Mouse (Mus musculus): ENCODE results near the gene Araf. TPM values are rescaled to one million over a fixed set of nuclear protein-coding genes. Genes with fewer than 3 reads are reported as not detected.
"Not testable (repeated sequence)": the region's sequence is repeated elsewhere in the genome, so short reads cannot be mapped to it uniquely, and the experiment has no call there.

Gene Araf
- polyA plus RNA-seq, 1 experiment from 2014 or later = 292 TPM

DNA sequence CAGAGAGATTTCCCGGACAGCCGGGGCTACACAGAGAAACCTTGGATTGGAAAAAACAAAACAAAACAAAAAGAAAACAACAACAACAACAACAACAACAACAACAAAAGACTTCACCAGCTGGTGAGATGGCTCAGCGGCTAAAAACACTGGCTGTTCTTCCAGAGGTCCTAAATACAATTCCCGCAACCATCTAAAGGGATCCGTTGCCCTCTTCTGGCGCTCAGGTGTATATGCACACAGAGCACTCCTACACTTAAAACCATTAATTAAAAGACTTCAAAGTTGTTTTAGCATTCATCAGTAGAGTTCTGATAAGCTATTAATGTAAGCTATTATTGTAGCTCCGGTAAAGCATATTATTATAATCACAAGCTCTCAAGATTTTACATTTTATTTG is 4.4 kb upstream of the Araf start:
- Histone ChIP-seq H3K9me3 (ENCODE audit: control insufficient read depth, low read length) (no peaks in the 10 kb centered on the region), H3K9ac (replicated peaks; ENCODE audit: low read length) (no peak overlapping the region), H3K4me3 (replicated peaks; ENCODE audit: low read depth, low read length) (no peak overlapping the region), H3K36me3 (ENCODE audit: control insufficient read depth, insufficient read depth, low read length) (no peaks in the 10 kb centered on the region), H3K4me1 (ENCODE audit: control insufficient read depth, insufficient read depth, low read length) (no peaks in the 10 kb centered on the region), H3K27ac (replicated peaks; ENCODE audit: low read depth, low read length) (no peak overlapping the region), H3K27me3 (ENCODE audit: control insufficient read depth, insufficient read depth, low read length) (no peaks in the 10 kb centered on the region), H3K4me2 (ENCODE audit: low read length) (no peak overlapping the region)
- WGBS = 61% methylated on average over 7 of the region's 7 CpGs
- no peak for DNase-seq
- no peak for ATAC-seq (ENCODE audit: low FRiP score, low TSS enrichment)

DNA sequence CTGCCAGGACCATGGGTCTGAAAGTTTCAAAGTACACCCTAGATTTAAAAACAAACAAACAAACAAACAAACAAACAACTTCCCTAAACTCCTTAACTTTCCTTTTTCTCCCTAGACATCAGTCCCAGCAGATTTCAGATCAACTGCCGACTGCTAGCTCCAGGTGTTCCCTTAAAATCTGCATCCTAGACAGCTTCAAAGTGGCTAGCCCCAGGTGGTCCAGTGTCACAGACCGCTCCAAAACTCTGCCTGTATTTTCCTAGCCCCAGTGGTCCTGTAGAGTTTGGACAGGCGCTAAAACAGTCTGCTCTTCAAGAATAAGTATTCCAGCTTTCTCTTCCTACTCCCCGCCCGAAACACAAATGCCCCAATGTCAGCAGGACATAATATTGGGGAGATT is 3.4 kb upstream of the Araf start:
- no peak overlapping the region for H3K4me3 ChIP-seq (replicated peaks; ENCODE audit: low read depth, low read length)
- H3K36me3 ChIP-seq (ENCODE audit: control insufficient read depth, insufficient read depth, low read length) = no peaks in the 10 kb centered on the region
- H3K9ac ChIP-seq (replicated peaks; ENCODE audit: low read length) = no peak overlapping the region
- no peaks in the 10 kb centered on the region for H3K4me1 ChIP-seq (ENCODE audit: control insufficient read depth, insufficient read depth, low read length)
- no peak overlapping the region for H3K27ac ChIP-seq (replicated peaks; ENCODE audit: low read depth, low read length)
- ATAC-seq (ENCODE audit: low FRiP score, low TSS enrichment) (no peak), DNase-seq (no peak)
- no peaks in the 10 kb centered on the region for H3K9me3 ChIP-seq (ENCODE audit: control insufficient read depth, low read length)
- no peaks in the 10 kb centered on the region for H3K27me3 ChIP-seq (ENCODE audit: control insufficient read depth, insufficient read depth, low read length)
- 36% methylated on average over 5 of the region's 5 CpGs for WGBS
- H3K4me2 ChIP-seq (ENCODE audit: low read length) = no peak overlapping the region

DNA sequence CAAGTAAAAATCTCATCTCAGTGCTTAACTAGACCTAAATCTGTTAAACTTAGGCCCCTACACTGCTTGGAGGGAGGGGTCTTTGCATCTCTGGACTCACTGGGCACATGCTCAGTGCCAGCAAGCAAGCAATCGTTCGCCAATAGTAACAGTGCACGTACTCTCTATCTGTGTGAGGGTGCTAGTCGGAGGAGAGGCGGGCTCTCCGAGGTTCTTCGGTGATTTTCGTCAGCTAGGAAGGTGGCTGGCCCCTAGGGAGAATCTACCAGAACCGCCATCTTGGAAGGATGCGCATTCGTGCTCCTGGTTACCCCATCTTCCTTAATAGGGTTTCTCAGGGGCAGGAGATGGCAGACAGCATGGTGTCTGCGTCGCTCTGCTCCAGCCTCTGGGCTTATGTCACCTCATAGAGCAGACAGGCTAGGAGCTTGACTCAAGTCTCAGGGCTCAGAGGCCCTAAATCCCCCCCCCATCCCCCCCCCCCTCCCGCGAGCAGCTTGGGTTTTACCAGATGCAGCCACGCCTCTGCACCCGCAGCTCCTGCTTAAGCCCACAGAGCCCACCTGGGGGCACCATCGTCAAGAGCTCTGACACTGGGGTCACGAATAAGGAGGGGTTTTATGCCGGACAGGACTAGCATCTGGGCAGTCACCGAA is 655 bp downstream of the Araf start:
- Histone ChIP-seq H3K36me3 (ENCODE audit: control insufficient read depth, insufficient read depth, low read length) (no peaks in the 10 kb centered on the region), H3K4me3 (replicated peaks; ENCODE audit: low read depth, low read length) (peak overlapping the region; percentile 41), H3K4me2 (ENCODE audit: low read length) (peak overlapping the region; percentile 53), H3K4me1 (ENCODE audit: control insufficient read depth, insufficient read depth, low read length) (no peaks in the 10 kb centered on the region), H3K9ac (replicated peaks; ENCODE audit: low read length) (peak overlapping the region; percentile 62), H3K27ac (replicated peaks; ENCODE audit: low read depth, low read length) (peak overlapping the region; percentile 94), H3K9me3 (ENCODE audit: control insufficient read depth, low read length) (no peaks in the 10 kb centered on the region), H3K27me3 (ENCODE audit: control insufficient read depth, insufficient read depth, low read length) (no peaks in the 10 kb centered on the region)
- DNase-seq (peak; percentile 93), ATAC-seq (ENCODE audit: low FRiP score, low TSS enrichment) (peak; percentile 98)
- WGBS = 23% methylated on average over 20 of the region's 21 CpGs

DNA sequence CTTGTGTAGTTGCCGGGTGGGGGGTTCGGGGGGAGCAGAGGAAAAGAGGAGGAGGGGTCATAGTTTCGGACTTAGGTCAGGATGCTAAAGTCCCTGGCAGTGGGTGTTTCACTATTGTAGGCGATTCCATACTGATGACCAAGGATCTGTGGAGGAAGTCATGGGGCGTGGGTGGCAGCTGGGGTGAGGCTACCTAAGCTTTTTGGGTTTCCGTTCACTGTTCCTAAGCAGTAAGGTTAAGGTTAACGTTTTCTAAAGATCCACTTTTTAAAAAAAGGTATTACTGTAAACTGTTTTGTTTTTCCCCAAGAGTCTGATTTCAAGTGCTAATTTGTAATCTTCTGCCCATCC is 1.2 kb downstream of the Araf start:
- H3K4me2 ChIP-seq (ENCODE audit: low read length) = peak overlapping the region; percentile 53
- DNase-seq (no peak), ATAC-seq (ENCODE audit: low FRiP score, low TSS enrichment) (no peak)
- H3K9ac ChIP-seq (replicated peaks; ENCODE audit: low read length) = peak overlapping the region; percentile 62
- H3K4me3 ChIP-seq (replicated peaks; ENCODE audit: low read depth, low read length) = peak overlapping the region; percentile 41
- peak overlapping the region; percentile 94 for H3K27ac ChIP-seq (replicated peaks; ENCODE audit: low read depth, low read length)
- no peaks in the 10 kb centered on the region for H3K4me1 ChIP-seq (ENCODE audit: control insufficient read depth, insufficient read depth, low read length)
- no peaks in the 10 kb centered on the region for H3K9me3 ChIP-seq (ENCODE audit: control insufficient read depth, low read length)
- no peaks in the 10 kb centered on the region for H3K27me3 ChIP-seq (ENCODE audit: control insufficient read depth, insufficient read depth, low read length)
- H3K36me3 ChIP-seq (ENCODE audit: control insufficient read depth, insufficient read depth, low read length) = no peaks in the 10 kb centered on the region
- WGBS = 20% methylated on average over 7 of the region's 7 CpGs

DNA sequence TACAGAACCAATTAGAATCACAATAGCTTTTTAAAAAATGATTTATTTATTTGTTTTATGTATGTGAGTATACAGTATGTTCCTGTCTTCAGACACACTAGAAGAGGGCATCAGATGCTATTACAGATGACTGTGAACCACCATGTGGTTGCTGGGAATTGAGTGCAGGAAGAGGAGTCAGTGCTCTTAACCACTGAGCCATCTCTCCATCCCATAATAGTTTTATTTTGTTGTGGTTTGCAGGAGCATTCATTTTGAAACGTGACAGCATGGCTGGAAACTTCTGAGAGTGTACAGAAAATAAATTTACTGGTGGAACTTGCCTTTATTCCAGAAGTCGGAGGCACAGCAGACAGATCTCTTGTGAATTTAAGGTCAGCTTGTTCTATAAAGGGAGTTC is 3.8 kb downstream of the Araf start:
- no peak for DNase-seq
- Histone ChIP-seq H3K9ac (replicated peaks; ENCODE audit: low read length) (no peak overlapping the region), H3K27ac (replicated peaks; ENCODE audit: low read depth, low read length) (no peak overlapping the region), H3K27me3 (ENCODE audit: control insufficient read depth, insufficient read depth, low read length) (no peaks in the 10 kb centered on the region), H3K4me3 (replicated peaks; ENCODE audit: low read depth, low read length) (no peak overlapping the region), H3K4me2 (ENCODE audit: low read length) (no peak overlapping the region), H3K36me3 (ENCODE audit: control insufficient read depth, insufficient read depth, low read length) (no peaks in the 10 kb centered on the region), H3K4me1 (ENCODE audit: control insufficient read depth, insufficient read depth, low read length) (no peaks in the 10 kb centered on the region), H3K9me3 (ENCODE audit: control insufficient read depth, low read length) (no peaks in the 10 kb centered on the region)
- WGBS = 88% methylated on average over 2 of the region's 2 CpGs
- ATAC-seq (ENCODE audit: low FRiP score, low TSS enrichment) = no peak

DNA sequence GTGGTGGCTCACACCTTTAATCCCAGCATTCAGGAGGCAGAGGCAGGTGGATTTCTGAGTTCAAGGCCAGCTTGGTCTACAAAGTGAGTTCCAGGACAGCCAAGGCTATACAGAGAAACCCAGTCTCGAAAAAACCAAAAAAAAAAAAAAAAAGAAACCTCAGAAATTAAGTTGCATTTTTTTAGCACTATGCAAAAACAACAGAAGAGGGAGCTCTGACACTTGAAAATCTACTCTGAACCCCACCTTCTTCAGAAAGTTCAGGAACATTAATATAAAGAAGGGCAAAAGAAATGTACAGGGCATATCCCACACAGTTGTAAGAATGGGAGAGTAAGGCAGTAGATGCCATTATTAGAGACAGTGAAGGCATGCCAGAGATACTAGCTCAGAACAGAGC is 6.7 kb downstream of the Araf start:
- DNase-seq = peak; percentile 14

DNA sequence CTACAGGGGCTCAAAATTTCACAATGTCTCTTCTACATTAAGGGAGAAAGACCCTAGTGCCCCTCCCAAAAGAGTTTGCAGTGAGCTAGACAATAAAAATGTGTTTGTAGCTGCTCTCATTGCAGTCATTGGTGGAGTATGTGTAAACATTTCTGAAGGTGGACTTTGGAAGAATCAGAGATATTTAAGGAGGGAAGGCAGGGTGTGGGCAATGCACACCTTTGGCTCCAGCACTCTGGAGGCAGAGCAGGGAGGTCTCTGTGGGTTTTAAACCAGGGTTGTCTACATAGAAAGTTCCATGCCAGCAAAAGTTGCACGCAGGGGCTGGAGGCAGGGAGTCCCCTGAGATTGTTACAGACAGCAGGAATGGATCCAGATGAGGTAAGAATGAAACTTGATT is 8.7 kb downstream of the Araf start:
- no peak for ATAC-seq (ENCODE audit: low FRiP score, low TSS enrichment)
- Histone ChIP-seq H3K27me3 (ENCODE audit: control insufficient read depth, insufficient read depth, low read length) (no peaks in the 10 kb centered on the region), H3K9me3 (ENCODE audit: control insufficient read depth, low read length) (no peaks in the 10 kb centered on the region), H3K4me1 (ENCODE audit: control insufficient read depth, insufficient read depth, low read length) (no peaks in the 10 kb centered on the region), H3K36me3 (ENCODE audit: control insufficient read depth, insufficient read depth, low read length) (no peaks in the 10 kb centered on the region), H3K9ac (replicated peaks; ENCODE audit: low read length) (no peak overlapping the region), H3K4me3 (replicated peaks; ENCODE audit: low read depth, low read length) (no peak overlapping the region), H3K27ac (replicated peaks; ENCODE audit: low read depth, low read length) (no peak overlapping the region), H3K4me2 (ENCODE audit: low read length) (no peak overlapping the region)
- no peak for DNase-seq
- 68% methylated on average over 1 of the region's 1 CpGs for WGBS

More for the DNA sequence above, 6.7 kb downstream of the Araf start:
- not testable (repeated sequence) for H3K4me1 ChIP-seq (ENCODE audit: control insufficient read depth, insufficient read depth, low read length); H3K27me3 ChIP-seq (ENCODE audit: control insufficient read depth, insufficient read depth, low read length); H3K9ac ChIP-seq (replicated peaks; ENCODE audit: low read length); ATAC-seq (ENCODE audit: low FRiP score, low TSS enrichment); H3K36me3 ChIP-seq (ENCODE audit: control insufficient read depth, insufficient read depth, low read length); H3K27ac ChIP-seq (replicated peaks; ENCODE audit: low read depth, low read length); H3K4me3 ChIP-seq (replicated peaks; ENCODE audit: low read depth, low read length); H3K9me3 ChIP-seq (ENCODE audit: control insufficient read depth, low read length); H3K4me2 ChIP-seq (ENCODE audit: low read length)
- 36% methylated on average over 1 of the region's 1 CpGs for WGBS

DNA sequence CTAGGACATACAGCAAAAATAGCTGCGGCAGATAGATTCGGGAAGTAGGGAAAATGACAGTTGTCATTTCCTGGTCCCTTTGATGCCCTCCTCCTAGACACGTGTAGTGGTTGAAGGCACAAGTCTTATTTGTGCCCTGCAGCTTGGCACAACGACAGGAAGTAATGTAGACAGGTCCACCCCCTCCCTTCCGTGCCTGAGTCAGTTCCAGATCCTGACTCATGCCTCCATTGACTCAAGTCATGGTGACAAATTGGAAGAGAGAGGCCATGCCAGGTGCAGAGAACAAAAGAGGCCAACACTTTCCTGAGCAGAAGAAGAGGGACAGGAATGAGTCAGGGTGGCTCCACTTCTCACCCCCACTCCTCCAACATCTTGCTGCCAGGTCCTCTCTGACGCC is 19.4 kb downstream of the Araf start:
- Histone ChIP-seq H3K36me3 (ENCODE audit: control insufficient read depth, insufficient read depth, low read length) (no peaks in the 10 kb centered on the region), H3K9me3 (ENCODE audit: control insufficient read depth, low read length) (no peaks in the 10 kb centered on the region), H3K4me2 (ENCODE audit: low read length) (no peak overlapping the region), H3K27ac (replicated peaks; ENCODE audit: low read depth, low read length) (no peak overlapping the region), H3K4me1 (ENCODE audit: control insufficient read depth, insufficient read depth, low read length) (no peaks in the 10 kb centered on the region), H3K27me3 (ENCODE audit: control insufficient read depth, insufficient read depth, low read length) (no peaks in the 10 kb centered on the region), H3K9ac (replicated peaks; ENCODE audit: low read length) (no peak overlapping the region), H3K4me3 (replicated peaks; ENCODE audit: low read depth, low read length) (no peak overlapping the region)
- ATAC-seq (ENCODE audit: low FRiP score, low TSS enrichment) = no peak
- DNase-seq = no peak
- WGBS = 74% methylated on average over 6 of the region's 6 CpGs

DNA sequence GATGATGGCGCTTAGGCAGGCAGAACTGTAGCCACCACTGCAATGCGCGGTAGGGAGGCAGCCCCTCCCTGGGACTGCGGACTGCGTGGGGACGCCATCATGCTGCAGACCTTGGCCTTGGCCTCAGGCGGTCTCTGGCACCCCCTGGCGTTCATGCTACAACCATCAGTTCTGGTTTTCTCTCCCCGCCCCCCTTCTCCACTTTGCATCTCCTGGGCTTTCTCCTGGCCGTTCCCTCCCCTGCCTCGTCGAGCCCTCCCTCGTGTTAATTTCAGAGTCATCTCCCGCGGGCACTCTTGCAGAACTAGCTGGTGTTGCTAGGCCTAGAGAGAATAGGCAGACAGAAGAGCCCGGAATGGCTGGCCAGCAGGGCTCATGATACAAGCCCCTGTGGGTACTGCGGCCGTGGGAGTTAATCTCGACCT is 21.6 kb downstream of the Araf start:
- Histone ChIP-seq H3K36me3 (ENCODE audit: control insufficient read depth, insufficient read depth, low read length) (no peaks in the 10 kb centered on the region), H3K4me2 (ENCODE audit: low read length) (peak overlapping the region; percentile 54), H3K4me1 (ENCODE audit: control insufficient read depth, insufficient read depth, low read length) (no peaks in the 10 kb centered on the region), H3K27ac (replicated peaks; ENCODE audit: low read depth, low read length) (peak overlapping the region; percentile 81), H3K27me3 (ENCODE audit: control insufficient read depth, insufficient read depth, low read length) (no peaks in the 10 kb centered on the region), H3K9ac (replicated peaks; ENCODE audit: low read length) (peak overlapping the region; percentile 29; the same call in 1 of the 2 replicates), H3K4me3 (replicated peaks; ENCODE audit: low read depth, low read length) (peak overlapping the region; percentile 23), H3K9me3 (ENCODE audit: control insufficient read depth, low read length) (no peaks in the 10 kb centered on the region)
- DNase-seq (peak; percentile 87), ATAC-seq (ENCODE audit: low FRiP score, low TSS enrichment) (peak; percentile 89)
- 28% methylated on average over 19 of the region's 19 CpGs for WGBS

Data from midbrain, embryonic 14.5 days (tissue).